Mouse (Mus musculus) layer of hippocampus, adult 18-20 months (tissue): ENCODE measurements around the gene Pgap1. TPM values are rescaled to one million over a fixed set of nuclear protein-coding genes. Genes with fewer than 3 reads are reported as not detected.
A peak's percentile ranks its signal among the peaks of the same experiment; 100 is the strongest.

Experiments
- DNase-seq, 2 experiments: peaks; one replicate each; pipeline ENCODE4 v3.0.0; 2022; ENCODE audit warnings: low spot score in 2 of 2
- long read RNA-seq: library from polyadenylated mRNA; stranded (forward); transcript quantifications from one replicate; pipeline ENCODE4 v2.0.0, GENCODE M21; 2021
- total RNA-seq, 2 experiments: library from RNA; stranded (reverse); gene quantifications; 2 replicates each; pipeline ENCODE4 v1.2.3; 2021

Gene Pgap1
- 10 to 100 TPM; 18.3 to 19.1 TPM for total RNA-seq
- long read RNA-seq, full-length matches to known transcripts, result 2 of 7 reads
- long read RNA-seq, partial matches to known transcripts, result 0 of 7 reads
- long read RNA-seq, other reads (novel, unspliced or antisense), result 5 of 7 reads

- peak; percentile 87 to 94 for DNase-seq
Observed at GRCm38 (mm10) chr1:54557301-54558229, at the start of gene Pgap1. Gene Pgap1 (minus strand): TSS chr1:54557684.

GRCm38 (mm10) chr1:54606936-54607335 is 49.5 kb upstream of the Pgap1 start:
- no peak for DNase-seq

- DNase-seq, result no peak
Observed at GRCm38 (mm10) chr1:54601692-54602091, 44.2 kb upstream of the Pgap1 start.

DNA sequence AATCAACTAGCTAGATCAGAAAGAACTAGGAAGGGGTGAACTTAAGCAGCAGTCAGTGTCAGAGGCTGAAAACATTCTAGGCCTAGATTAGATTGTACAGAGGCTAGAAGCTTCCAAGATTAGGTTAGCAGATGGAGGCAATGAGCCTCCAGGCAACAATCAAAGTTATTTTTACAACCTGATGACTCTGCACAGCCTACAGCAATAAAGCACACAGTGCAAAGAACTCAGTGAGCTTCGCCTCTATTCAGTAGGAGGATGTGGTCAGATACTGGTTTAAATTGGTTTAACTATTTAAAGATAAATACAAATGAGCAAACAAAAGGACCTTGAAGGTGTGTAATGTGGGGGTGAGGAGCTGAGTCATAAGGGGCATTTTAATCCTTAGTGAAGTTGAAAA is 42.8 kb upstream of the Pgap1 start:
- no peak for DNase-seq

DNA sequence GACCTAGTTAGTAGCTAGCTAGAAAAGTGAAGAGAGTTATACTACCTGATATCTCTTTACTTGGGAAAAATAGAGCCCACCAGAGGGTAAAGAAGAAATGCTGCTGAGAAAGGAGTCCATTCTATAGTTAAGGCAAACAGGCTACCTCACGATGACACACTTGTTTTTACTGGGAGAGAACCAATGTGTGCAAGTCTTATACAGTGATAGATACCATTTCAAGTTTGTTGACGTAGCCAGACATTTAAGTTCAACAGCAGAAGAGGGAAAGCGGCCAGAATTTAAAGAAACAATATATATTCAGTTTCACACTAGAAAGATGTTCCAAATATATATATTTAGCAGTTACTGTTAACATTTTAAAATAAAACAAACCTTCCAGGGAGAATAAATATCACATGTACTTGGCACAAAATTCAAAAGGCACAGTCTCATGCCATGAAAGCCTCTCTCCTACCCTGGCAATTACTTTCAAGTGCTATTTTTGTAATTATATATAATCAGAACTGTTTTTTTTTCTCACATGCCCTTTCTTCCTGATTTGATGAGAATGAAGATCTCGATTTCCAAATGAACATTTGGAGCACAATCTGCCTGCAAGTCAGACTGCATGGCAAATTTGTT is 40.2 kb upstream of the Pgap1 start:
- no peak for DNase-seq

DNA sequence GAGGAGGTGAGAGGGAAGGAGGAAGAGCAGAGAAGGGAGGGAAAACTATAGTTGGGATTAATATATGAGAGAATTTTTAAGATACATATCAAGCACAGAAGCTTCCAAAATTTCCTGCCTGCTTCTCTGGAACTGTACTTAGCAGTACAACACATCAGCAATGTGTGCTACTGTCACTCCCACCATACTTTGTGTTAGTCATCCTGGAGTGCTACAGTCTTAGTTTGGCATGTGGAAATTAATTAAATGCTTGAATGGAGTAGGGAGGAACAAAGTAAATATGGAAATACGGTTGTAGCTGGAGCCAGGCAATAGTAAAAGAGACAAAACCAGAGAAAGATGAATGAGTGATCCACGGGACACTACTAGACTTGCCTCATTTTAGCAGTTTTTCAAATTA is 38.7 kb upstream of the Pgap1 start:
- DNase-seq, result peak in 1 of 2 experiments; percentile 21

- no peak for DNase-seq
Observed at GRCm38 (mm10) chr1:54587076-54587475, 29.6 kb upstream of the Pgap1 start.

DNA sequence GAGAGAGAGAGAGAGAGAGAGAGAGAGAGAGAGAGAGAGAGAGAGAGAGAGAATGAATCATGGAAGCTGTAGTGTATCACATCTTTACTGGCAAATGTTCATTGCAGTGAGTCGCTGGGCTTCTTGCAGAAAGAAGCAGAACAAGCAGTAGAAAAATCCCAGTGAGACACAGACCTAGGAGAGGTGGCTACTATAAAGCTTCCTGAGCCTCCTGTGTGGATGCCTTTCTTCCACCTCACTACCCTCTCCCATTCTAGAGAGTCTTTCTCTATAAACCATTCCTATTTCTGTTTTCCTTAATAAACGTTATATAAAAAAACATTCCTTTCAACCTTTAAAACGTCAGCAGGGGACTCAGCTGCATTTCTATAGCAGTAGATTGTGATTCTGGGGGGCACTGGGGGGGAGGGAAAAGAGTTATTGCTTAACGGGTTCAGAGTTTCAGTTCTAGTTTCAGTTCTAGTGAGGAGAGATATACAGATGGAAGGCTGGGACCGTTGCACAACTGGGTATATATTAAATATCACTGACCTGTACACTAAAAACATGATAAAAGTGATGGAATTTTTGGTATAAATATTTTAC is 28.6 kb upstream of the Pgap1 start:
- no peak for DNase-seq

GRCm38 (mm10) chr1:54585278-54585846 is 27.9 kb upstream of the Pgap1 start:
- no peak for DNase-seq

DNA sequence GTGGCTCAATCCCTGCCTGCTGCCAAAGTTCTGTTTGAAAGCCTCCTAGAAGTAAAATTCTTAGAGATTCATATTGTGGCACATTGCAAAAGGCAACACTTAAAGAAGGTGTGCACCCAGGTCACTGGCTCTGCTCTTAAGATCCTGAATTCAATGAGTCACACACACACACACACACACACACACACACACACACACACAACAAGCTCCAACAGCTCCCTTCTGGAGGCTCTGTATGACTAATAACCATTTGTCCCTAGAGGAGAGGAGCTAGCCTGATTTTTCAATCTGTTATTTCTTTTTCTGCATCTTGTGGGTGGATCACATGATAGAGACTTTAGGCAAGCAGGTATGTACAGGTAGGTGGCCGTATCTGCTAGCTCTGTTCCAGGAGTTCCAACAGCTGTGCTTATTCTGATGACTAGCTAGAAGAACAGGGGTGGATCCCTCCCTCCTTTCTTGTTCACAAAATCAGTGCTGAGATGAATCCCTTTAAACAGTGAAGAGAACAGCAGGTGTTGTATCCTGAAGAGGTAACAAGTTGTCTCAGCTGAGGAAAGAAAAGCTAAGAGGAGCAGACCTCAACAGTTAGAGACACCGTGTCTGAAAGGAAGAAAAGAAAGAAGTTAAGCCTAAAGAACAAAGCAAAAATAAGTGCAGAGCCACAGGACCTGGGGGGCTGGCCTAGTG is 27.2 kb upstream of the Pgap1 start:
- DNase-seq, result peak in 1 of 2 experiments; percentile 19

DNA sequence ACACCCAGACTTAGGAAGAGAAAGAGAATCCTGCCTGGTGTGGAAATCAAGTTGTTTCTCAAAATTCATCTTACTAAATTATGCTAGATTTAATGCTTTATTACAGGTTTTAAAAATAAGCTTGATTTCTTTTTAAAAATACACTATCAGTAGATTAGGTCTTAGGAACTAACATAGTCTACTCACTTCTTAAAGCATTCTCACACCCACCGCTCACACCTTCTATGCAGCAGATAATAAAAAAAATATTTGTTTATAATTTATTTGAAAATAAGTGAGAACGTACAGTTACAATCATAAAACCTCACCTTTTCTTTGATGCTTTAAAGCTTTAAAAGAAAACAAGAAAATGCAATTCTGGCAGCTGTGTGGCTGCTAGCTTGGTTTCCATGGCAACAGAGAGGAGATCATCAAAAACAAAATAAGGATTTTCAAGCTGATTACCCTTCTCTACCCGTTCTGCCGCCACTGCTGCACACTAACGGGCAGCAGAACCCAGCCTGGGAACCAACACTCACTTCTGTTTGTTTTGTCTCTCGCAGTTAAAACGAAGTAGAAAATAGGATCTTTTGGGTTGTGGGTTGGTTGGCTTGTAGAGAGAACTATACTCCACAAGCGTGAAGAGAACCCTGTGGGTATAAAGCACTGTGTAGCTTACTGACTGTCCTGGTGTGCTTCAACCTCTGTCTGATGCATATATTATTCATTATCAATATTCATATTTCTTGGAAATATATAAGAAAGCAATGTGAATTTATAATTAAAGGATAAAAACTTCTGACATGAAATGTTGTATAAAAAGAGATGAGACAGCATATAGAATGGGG is 21.1 kb upstream of the Pgap1 start:
- DNase-seq, result peak in 1 of 2 experiments; percentile 52

GRCm38 (mm10) chr1:54569102-54569501 is 11.6 kb upstream of the Pgap1 start:
- no peak for DNase-seq

DNA sequence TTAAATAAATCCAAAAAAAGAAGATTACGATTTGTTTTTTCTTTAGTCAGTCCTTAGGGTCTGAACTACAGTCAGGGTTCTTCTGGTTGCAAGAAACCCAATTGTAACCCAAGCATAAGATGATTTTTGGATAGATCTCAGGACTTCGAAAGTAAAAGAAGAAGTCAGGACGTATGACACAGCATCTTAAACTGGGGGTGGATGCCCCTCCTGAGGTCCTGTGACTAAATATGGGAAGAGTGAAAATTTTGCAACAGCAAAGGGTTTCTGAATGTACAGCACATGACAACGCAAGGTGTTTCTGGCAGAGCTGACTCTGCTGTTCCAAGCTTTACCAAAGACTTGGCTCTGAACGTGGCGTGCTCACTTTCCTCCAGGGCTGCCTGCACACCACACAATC is 6.4 kb upstream of the Pgap1 start:
- DNase-seq, result no peak

DNA sequence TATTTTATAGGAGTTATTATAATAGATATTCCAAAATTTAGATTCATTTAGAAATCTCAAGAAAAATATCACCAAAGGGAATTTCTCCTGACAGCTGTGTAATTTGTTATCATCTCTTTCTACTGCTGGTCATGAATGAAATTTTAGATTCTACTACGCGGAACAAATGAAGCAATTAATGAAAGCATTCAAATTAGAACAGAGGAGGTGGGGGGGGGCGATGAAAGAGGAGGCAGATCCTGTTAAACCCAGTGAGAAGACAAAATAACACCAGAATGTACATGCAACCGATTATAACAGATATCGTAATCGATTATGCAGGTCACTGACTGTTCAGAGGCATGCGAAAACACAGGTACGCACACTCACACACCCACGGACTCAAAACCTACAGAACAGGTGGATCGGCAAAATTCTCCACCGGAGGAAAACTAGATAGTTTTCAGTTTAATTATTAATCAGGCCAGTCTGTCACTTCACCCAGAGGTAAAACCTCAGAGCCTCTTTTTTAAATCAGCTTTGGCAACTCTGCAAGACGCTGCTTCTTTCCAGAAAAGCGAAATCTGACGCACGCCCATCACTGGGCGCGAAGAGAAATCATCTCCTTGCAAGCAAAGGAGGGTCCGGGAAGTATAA is 780 bp downstream of the Pgap1 start:
- DNase-seq, result peak in 1 of 2 experiments; percentile 8

- peak in 1 of 2 experiments; percentile 67 for DNase-seq
Observed at GRCm38 (mm10) chr1:54555364-54556140, 1.9 kb downstream of the Pgap1 start.

DNA sequence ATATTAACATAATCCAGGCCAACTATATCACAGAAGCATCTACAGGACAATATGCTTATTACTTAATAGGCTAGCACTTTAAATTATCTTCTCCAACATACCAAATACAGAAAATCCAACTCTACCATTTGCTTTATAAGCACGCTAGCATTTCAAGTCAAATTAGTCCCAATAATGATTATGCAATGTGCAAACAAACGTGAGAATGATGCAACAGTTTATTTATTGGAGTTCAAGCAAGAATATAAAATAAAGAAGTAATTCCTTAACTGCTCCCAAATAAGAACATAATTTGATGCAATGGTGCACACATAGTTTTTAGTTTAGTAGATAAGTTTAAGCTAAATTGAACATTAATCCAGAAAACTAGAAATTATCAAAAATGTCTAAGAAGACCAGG is 4.9 kb downstream of the Pgap1 start:
- no peak for DNase-seq

DNA sequence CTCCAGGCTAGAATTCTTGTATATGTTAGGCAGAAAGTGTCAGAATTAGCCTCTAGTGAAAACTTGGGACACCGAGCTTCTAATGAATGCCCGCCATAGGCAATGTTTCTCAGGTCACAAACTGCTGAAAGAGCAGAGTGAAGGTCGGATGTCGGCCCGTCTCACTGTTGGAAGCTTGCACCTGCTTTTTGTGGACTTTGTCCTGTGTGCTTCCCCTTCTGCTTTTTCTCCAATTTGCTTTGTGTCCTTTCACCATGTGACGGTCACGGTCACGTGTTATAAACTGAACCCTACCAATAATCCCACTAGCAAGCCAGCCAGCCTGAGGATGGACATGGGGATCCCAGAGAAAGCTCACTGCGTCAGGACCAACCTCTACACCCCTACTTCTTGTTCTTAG is 12.3 kb downstream of the Pgap1 start:
- no peak for DNase-seq

GRCm38 (mm10) chr1:54542920-54543319 is 14.6 kb downstream of the Pgap1 start:
- DNase-seq, result no peak

- no peak for DNase-seq
Observed at GRCm38 (mm10) chr1:54531170-54531569, 26.3 kb downstream of the Pgap1 start.
